Mouse (Mus musculus) liver, adult 2 months (tissue): ENCODE results near the gene Syn3. TPM values are rescaled to one million over a fixed set of nuclear protein-coding genes. Genes with fewer than 3 reads are reported as not detected.

Experiments used
- DNase-seq: peaks from one replicate; pipeline ENCODE4 v3.0.0-alpha.2; 2011; ENCODE audit warnings: low read depth, low spot score; ENCODE audit errors: extremely low read depth
- H3K27ac ChIP-seq: fragments of 200-500 bp; replicated peaks from 2 replicates; pipeline ENCODE4 v1.5.1; 2012; ENCODE audit warnings: low read depth, mild to moderate bottlenecking, control low read depth, inconsistent platforms, low read length; ENCODE audit not compliant: insufficient read depth
- H3K27me3 ChIP-seq: fragments of 200-500 bp; 2 replicates; pipeline ENCODE4 v1.6.1; 2012; ENCODE audit warnings: mild to moderate bottlenecking, moderate library complexity, low read length, inconsistent platforms; ENCODE audit not compliant: control insufficient read depth, insufficient read depth
- H3K36me3 ChIP-seq: fragments of 200-500 bp; 2 replicates; pipeline ENCODE4 v1.6.1; 2012; ENCODE audit warnings: low read length, inconsistent platforms; ENCODE audit not compliant: control insufficient read depth, insufficient read depth
- H3K4me1 ChIP-seq: fragments of 200-500 bp; 2 replicates; pipeline ENCODE4 v1.6.1; 2011; ENCODE audit warnings: low read length; ENCODE audit not compliant: control insufficient read depth, insufficient read depth
- H3K4me3 ChIP-seq: fragments of 200-500 bp; 2 replicates; pipeline ENCODE4 v1.5.1; 2011; ENCODE audit warnings: low read depth, mild to moderate bottlenecking, control low read depth, low read length, moderate library complexity; ENCODE audit not compliant: insufficient read depth
- H3K79me2 ChIP-seq: fragments of 200-500 bp; 2 replicates; pipeline ENCODE4 v1.6.1; 2012; ENCODE audit warnings: inconsistent platforms, mild to moderate bottlenecking, low read length, moderate library complexity; ENCODE audit not compliant: control insufficient read depth, insufficient read depth
- H3K9ac ChIP-seq: fragments of 200-500 bp; 2 replicates; pipeline ENCODE4 v1.6.1; 2012; ENCODE audit warnings: low read depth, mild to moderate bottlenecking, control low read depth, inconsistent platforms, low read length
- CTCF ChIP-seq: fragments of 200-500 bp; IDR thresholded peaks from 2 replicates; pipeline ENCODE4 v1.5.1; 2011; ENCODE audit warnings: low read depth, low read length, control low read depth
- POLR2A ChIP-seq: fragments of 200-500 bp; IDR thresholded peaks from 2 replicates; pipeline ENCODE4 v1.6.1; 2011; ENCODE audit warnings: low read length, control low read depth; ENCODE audit not compliant: insufficient read depth; ENCODE audit errors: extremely low read depth
- WGBS: fragments of 180-500 bp; shearing (Covaris S2); methylation state at CpG from one replicate; pipeline ENCODE4 v1.1.7; 2018; 5-methylcytosine and 5-hydroxymethylcytosine counted together
- polyA plus RNA-seq: library from polyadenylated mRNA; depleted of rRNA; stranded (reverse); fragments of >200 nt; gene quantifications from 2 replicates; pipeline ENCODE4 v1.2.3, GENCODE M21; 2012
- total RNA-seq: library from RNA; depleted of rRNA; stranded (reverse); fragments of >200 nt; gene quantifications from 2 replicates; pipeline ENCODE4 v1.2.3, GENCODE M21; 2014

Gene Syn3
- total and polyA plus RNA-seq, 2 experiments: 0.81 to 0.83 TPM

- H3K4me1 ChIP-seq: peaks cover 2% of the 10 kb centered on the region; the same call in 1 of the 2 replicates
- no peaks in the 10 kb centered on the region for H3K79me2 ChIP-seq
- H3K9ac ChIP-seq: no peak overlapping the region
- H3K27ac ChIP-seq: no peak overlapping the region
- no peaks in the 10 kb centered on the region for H3K36me3 ChIP-seq
- no peak for TF ChIP-seq POLR2A
- 0 out of 2 replicates have a peak, but pooled peaks have one; percentile 13 for TF ChIP-seq CTCF
- no peak overlapping the region for H3K4me3 ChIP-seq
- H3K27me3 ChIP-seq: no peaks in the 10 kb centered on the region
- 60% methylated on average over 5 of the region's 5 CpGs for WGBS
- peak; percentile 46 for DNase-seq
These were observed 141.7 kb downstream of the Syn3 start for GRCm38 (mm10) chr10:86356819-86357563.

- DNase-seq: no peak
- no peaks in the 10 kb centered on the region for H3K79me2 ChIP-seq
- TF ChIP-seq CTCF (no peak), POLR2A (no peak)
- 98% methylated on average over 3 of the region's 3 CpGs for WGBS
- no peak overlapping the region for H3K4me3 ChIP-seq
- 0 out of 2 replicates have a peak, but pooled peaks cover 2% of the 10 kb centered on the region for H3K36me3 ChIP-seq
- H3K27ac ChIP-seq: no peak overlapping the region
- H3K27me3 ChIP-seq: no peaks in the 10 kb centered on the region
- peaks cover 5% of the 10 kb centered on the region; the same call in 1 of the 2 replicates for H3K4me1 ChIP-seq
- no peak overlapping the region for H3K9ac ChIP-seq
These were observed 146.2 kb downstream of the Syn3 start for GRCm38 (mm10) chr10:86352521-86352920.

DNA sequence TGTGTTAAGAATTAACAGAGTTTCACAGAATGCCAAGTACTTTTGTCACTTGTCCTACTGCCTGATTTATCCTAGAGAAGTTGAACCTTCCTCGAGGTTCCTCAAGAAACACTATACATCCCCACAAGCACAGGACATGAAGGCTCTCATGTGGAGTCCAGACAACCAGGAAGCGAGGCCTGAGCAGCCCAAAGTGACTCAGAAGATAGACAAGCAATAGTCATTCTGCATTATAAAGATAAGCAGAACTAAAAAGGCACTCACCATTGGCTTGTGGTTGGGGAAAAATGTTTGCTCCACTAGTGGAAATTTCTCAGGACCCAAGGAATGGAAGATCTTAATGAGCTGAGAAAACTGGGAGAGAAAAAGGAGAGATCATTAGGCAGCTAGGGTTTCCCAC lies 147.4 kb downstream of the Syn3 start:
- Histone ChIP-seq H3K4me3 (no peak overlapping the region), H3K27ac (no peak overlapping the region), H3K79me2 (no peaks in the 10 kb centered on the region), H3K36me3 (0 out of 2 replicates have a peak, but pooled peaks cover 2% of the 10 kb centered on the region), H3K27me3 (no peaks in the 10 kb centered on the region), H3K9ac (no peak overlapping the region), H3K4me1 (peaks cover 6% of the 10 kb centered on the region; the same call in 1 of the 2 replicates)
- no peak for DNase-seq
- no peak for TF ChIP-seq CTCF
- TF ChIP-seq POLR2A: no peak
- 72% methylated on average over 2 of the region's 2 CpGs for WGBS

- Histone ChIP-seq H3K4me3 (no peak overlapping the region), H3K27me3 (no peaks in the 10 kb centered on the region), H3K79me2 (no peaks in the 10 kb centered on the region), H3K27ac (no peak overlapping the region), H3K36me3 (0 out of 2 replicates have a peak, but pooled peaks cover 2% of the 10 kb centered on the region), H3K9ac (no peak overlapping the region), H3K4me1 (peaks cover 8% of the 10 kb centered on the region; the same call in 1 of the 2 replicates)
- 15% methylated on average over 3 of the region's 3 CpGs for WGBS
- TF ChIP-seq POLR2A (no peak), CTCF (no peak)
- peak; percentile 83 for DNase-seq
These were observed 152.4 kb downstream of the Syn3 start for GRCm38 (mm10) chr10:86346235-86346840.

DNA sequence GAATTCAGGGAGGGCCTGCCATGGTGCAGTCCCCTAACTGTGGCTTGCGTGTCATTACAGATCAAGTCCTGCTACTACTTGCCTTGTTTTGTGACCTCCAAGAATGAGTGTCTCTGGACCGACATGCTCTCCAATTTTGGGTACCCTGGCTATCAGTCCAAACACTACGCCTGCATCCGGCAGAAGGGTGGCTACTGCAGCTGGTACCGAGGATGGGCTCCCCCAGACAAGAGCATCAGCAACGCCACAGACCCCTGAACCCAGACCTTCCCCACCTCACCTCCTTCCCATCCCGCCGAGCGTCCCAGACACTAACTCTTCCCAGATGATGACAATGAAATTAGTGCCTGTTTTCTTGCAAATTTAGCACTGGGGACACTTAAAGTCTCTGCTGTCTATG lies 153.1 kb downstream of the Syn3 start:
- TF ChIP-seq CTCF: no peak
- TF ChIP-seq POLR2A: no peak
- 0 out of 2 replicates have a peak, but pooled peaks cover 2% of the 10 kb centered on the region for H3K36me3 ChIP-seq
- H3K9ac ChIP-seq: no peak overlapping the region
- H3K27me3 ChIP-seq: no peaks in the 10 kb centered on the region
- no peak for DNase-seq
- H3K27ac ChIP-seq: no peak overlapping the region
- WGBS: 96% methylated on average over 9 of the region's 9 CpGs
- H3K4me1 ChIP-seq: peaks cover 9% of the 10 kb centered on the region
- H3K79me2 ChIP-seq: no peaks in the 10 kb centered on the region
- H3K4me3 ChIP-seq: no peak overlapping the region

DNA sequence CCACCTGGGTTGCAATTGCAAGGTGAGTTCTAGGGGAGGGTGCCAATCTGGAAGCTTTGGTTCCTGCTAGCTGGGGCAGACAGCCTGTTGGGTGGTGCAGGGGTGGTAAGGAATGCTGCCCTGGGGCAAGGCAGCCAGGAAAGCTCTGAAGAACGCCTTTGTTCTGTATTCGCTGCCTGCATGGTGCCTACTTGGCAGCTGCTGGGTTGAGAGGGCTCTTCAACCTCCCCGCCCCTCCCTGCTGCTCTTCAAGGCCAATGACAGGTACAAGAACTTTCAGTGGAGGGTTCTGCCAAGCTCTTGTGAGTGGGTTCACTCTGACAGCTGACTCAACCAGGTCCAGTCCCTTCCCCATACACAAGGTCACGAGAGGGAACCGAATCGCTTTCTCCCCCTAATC lies 154.0 kb downstream of the Syn3 start:
- Histone ChIP-seq H3K27ac (no peak overlapping the region), H3K79me2 (no peaks in the 10 kb centered on the region), H3K4me3 (no peak overlapping the region), H3K4me1 (peaks cover 12% of the 10 kb centered on the region), H3K36me3 (0 out of 2 replicates have a peak, but pooled peaks cover 2% of the 10 kb centered on the region), H3K9ac (no peak overlapping the region), H3K27me3 (no peaks in the 10 kb centered on the region)
- DNase-seq: no peak
- 91% methylated on average over 6 of the region's 6 CpGs for WGBS
- TF ChIP-seq POLR2A (no peak), CTCF (no peak)
